Mouse (Mus musculus) small intestine, adult 2 months (tissue): Measurements from ENCODE around the gene BC048562.

ENCODE experiments used
- CTCF ChIP-seq: fragments of 200-500 bp; IDR thresholded peaks from 2 replicates; pipeline ENCODE4 v1.5.1; 2012; ENCODE audit warnings: low read depth, mild to moderate bottlenecking, control low read depth, inconsistent platforms, low read length, moderate library complexity, mixed read lengths; ENCODE audit not compliant: insufficient replicate concordance, insufficient read length; ENCODE audit errors: extremely low read depth
- POLR2A ChIP-seq: fragments of 200-500 bp; IDR thresholded peaks from 2 replicates; pipeline ENCODE4 v1.6.1; 2012; ENCODE audit warnings: low read depth, mild to moderate bottlenecking, control low read depth, inconsistent platforms, low read length, moderate library complexity

DNA sequence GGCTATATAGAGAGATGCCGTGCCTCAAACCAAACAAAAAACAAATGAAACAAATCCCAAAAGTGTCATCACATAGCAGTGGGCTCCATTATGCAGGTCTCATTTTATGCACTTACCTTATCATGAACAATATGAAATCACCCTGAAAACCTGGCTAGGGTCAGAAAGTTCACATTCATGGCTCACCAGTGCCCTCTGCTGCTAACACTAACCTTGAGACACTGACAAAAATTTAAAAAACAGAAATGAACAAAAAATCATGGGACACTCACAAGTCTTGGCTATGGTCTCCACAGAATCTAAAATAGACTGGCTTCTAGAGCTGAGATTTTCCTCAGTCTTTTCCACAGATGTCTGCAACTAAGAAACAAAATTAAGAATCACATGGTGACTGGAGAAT, 24.1 kb upstream of the BC048562 start:
- TF ChIP-seq CTCF (no peak), POLR2A (no peak)
